Mouse (Mus musculus) spleen, postnatal 14 days (tissue): ENCODE measurements around the gene Dhrs7.

Source experiments
- DNase-seq, 2 experiments: peaks; one replicate each; pipeline ENCODE4 v3.0.0; 2021 to 2022; ENCODE audit warnings: low spot score in 2 of 2

The Dhrs7 gene

GRCm38 (mm10) chr12:72655775-72656174 is 8.9 kb downstream of the Dhrs7 start:
- no peak for DNase-seq

GRCm38 (mm10) chr12:72654698-72655097 is 10.0 kb downstream of the Dhrs7 start:
- DNase-seq = peak in 1 of 2 experiments; percentile 21

GRCm38 (mm10) chr12:72649611-72650330 is 14.9 kb downstream of the Dhrs7 start, which contains the start of gene Gm4756:
Gene Gm4756 (minus strand): TSS chr12:72649661.
- DNase-seq = no peak

DNA sequence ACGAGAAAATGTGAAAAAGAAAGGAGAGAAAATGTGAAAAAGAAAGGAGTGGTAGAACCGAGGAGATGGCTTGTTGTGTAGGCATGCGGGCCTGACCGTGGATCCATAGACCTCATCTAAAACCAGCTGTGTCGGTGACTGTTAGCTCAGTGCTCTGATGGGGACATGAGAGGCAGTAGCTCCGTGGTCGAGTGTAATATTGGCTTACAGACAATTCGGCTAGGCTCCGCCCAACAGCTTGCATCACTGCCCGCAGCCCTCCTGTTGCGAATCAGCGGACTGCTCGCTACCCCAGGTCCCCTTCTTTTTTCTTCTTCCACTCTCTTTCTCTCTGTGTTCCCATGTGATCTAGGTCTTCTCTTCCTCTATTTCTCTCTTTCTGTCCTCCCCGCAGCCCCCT is 15.8 kb downstream of the Dhrs7 start:
- no peak for DNase-seq

DNA sequence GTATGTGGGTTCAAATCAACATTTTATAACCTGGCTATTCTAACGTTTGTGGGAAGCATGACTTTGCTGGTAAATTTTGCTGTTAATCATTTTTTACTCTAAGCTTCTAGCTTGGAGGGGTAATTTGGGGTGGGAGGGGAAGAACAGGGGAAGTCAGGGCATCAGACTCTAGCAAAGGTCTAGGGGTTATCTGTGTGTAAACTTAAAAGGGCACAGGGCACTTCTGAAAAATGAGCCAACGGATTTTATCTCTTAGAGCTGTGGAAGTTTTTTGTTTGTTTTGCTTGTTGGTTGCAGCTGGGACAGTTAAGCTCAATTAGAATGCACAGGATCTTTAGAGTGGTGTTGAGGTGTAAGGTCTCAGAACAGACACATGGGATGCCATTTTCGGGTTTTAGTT is 26.7 kb downstream of the Dhrs7 start:
- no peak for DNase-seq

- no peak for DNase-seq
Measured at GRCm38 (mm10) chr12:72628751-72629150, 36.0 kb downstream of the Dhrs7 start.

GRCm38 (mm10) chr12:72622853-72623496 is 41.7 kb downstream of the Dhrs7 start:
- DNase-seq = no peak

- DNase-seq = no peak
Measured at GRCm38 (mm10) chr12:72621441-72621840, 43.3 kb downstream of the Dhrs7 start.

GRCm38 (mm10) chr12:72620856-72621255 is 43.9 kb downstream of the Dhrs7 start:
- no peak for DNase-seq

GRCm38 (mm10) chr12:72612053-72612452 is 52.7 kb downstream of the Dhrs7 start:
- no peak for DNase-seq
